Mouse (Mus musculus): ENCODE results near the gene Pear1. TPM values are rescaled to one million over a fixed set of nuclear protein-coding genes. Genes with fewer than 3 reads are reported as not detected.

Pear1 gene
- polyA plus RNA-seq, 1 experiment from 2014 or later, result 4.4 TPM

Other genes starting within 250 kb of the Pear1 start
- gene Arhgef11, start 206.7 kb downstream of the Pear1 start, polyA plus RNA-seq (2014; fragmentation: Nextera tagmentation; extraction: Ambion mirVana), result 11.7 and 13.6 TPM in 2 replicates
- gene Lrrc71, start 75.7 kb downstream of the Pear1 start, polyA plus RNA-seq (2014; fragmentation: Nextera tagmentation; extraction: Ambion mirVana), result 0.26 TPM in 1 of 2 replicates, not detected in the other
- gene Ntrk1, start 29.1 kb downstream of the Pear1 start, polyA plus RNA-seq (2014; fragmentation: Nextera tagmentation; extraction: Ambion mirVana), result 7.4 and 8.1 TPM in 2 replicates
- 0.86 and 0.94 TPM in 2 replicates for gene Insrr, start 27.4 kb downstream of the Pear1 start, polyA plus RNA-seq (2014; fragmentation: Nextera tagmentation; extraction: Ambion mirVana)
- not detected in 2 replicates for gene Sh2d2a, start 22.4 kb upstream of the Pear1 start, polyA plus RNA-seq (2014; fragmentation: Nextera tagmentation; extraction: Ambion mirVana)
- 21.5 and 21.7 TPM in 2 replicates for gene Prcc, start 61.3 kb upstream of the Pear1 start, polyA plus RNA-seq (2014; fragmentation: Nextera tagmentation; extraction: Ambion mirVana)
- 269 and 289 TPM in 2 replicates for gene Hdgf, start 82.0 kb upstream of the Pear1 start, polyA plus RNA-seq (2014; fragmentation: Nextera tagmentation; extraction: Ambion mirVana)
- 73.6 and 79.3 TPM in 2 replicates for gene Mrpl24, start 95.2 kb upstream of the Pear1 start, polyA plus RNA-seq (2014; fragmentation: Nextera tagmentation; extraction: Ambion mirVana)
- gene Isg20l2, start 106.0 kb upstream of the Pear1 start, polyA plus RNA-seq (2014; fragmentation: Nextera tagmentation; extraction: Ambion mirVana), result 51.5 and 52.3 TPM in 2 replicates
- 13.5 and 16.0 TPM in 2 replicates for gene Rrnad1, start 106.4 kb upstream of the Pear1 start, polyA plus RNA-seq (2014; fragmentation: Nextera tagmentation; extraction: Ambion mirVana)
- 626 and 642 TPM in 2 replicates for gene Crabp2, start 124.4 kb upstream of the Pear1 start, polyA plus RNA-seq (2014; fragmentation: Nextera tagmentation; extraction: Ambion mirVana)
- gene Nes, start 146.8 kb upstream of the Pear1 start, polyA plus RNA-seq (2014; fragmentation: Nextera tagmentation; extraction: Ambion mirVana), result 15.1 and 16.2 TPM in 2 replicates
- 0.06 TPM in 1 of 2 replicates, not detected in the other for gene Bcan, start 175.9 kb upstream of the Pear1 start, polyA plus RNA-seq (2014; fragmentation: Nextera tagmentation; extraction: Ambion mirVana)
- 0.32 TPM in 1 of 2 replicates, not detected in the other for gene Hapln2, start 203.3 kb upstream of the Pear1 start, polyA plus RNA-seq (2014; fragmentation: Nextera tagmentation; extraction: Ambion mirVana)
- 34.7 and 37.8 TPM in 2 replicates for gene Gpatch4, start 218.8 kb upstream of the Pear1 start, polyA plus RNA-seq (2014; fragmentation: Nextera tagmentation; extraction: Ambion mirVana)
- 157 and 169 TPM in 2 replicates for gene Naxe, start 234.2 kb upstream of the Pear1 start, polyA plus RNA-seq (2014; fragmentation: Nextera tagmentation; extraction: Ambion mirVana)

Measured in embryonic facial prominence, embryonic 11.5 days (tissue).